Mouse (Mus musculus): ENCODE measurements around the gene C3ar1.

DNA sequence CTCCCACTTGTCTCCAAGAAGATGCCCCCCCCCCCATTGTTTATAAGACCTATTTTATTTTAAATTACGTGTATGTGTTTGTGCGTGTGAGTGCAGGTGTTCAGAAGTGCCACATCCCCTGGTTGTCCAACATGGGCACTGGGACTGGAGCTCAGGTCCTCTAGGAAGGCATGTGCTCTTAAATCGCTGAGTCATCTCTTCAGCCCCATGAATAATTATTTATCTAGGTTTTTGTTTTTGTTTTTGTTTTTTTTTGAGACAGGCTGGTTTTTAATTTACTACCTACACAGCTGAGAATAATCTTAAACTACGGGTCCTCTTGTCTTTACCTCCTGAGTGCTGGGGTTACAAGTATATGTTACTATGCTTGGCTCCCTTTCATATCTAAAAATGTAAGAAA lies 42.3 kb downstream of the C3ar1 start:
- TF ChIP-seq CTCF (conservative IDR thresholded peaks at IDR 0.05 in 1 of 2, IDR thresholded peaks at IDR 0.05 in 1 of 2; ENCODE audit: low read depth in 2 of 2, low read length in 2 of 2), result no peak
- TF ChIP-seq TCF12 (IDR thresholded peaks at IDR 0.05; ENCODE audit: low read depth, low read length), result no peak
- no peak for TF ChIP-seq SMC3 (IDR thresholded peaks at IDR 0.05; ENCODE audit: low read depth, low read length)
- TF ChIP-seq MAFK (IDR thresholded peaks at IDR 0.05; ENCODE audit: insufficient replicate concordance, low read length), result peak; percentile 91
- TF ChIP-seq EP300 (IDR thresholded peaks at IDR 0.05; ENCODE audit: low read length), result no peak
- TF ChIP-seq RCOR1 (conservative IDR thresholded peaks at IDR 0.05; ENCODE audit: low read depth, low read length), result no peak
- TF ChIP-seq TBP (conservative IDR thresholded peaks at IDR 0.05; ENCODE audit: low read depth, low read length), result no peak
- no peak for TF ChIP-seq CHD2 (IDR thresholded peaks at IDR 0.05; ENCODE audit: low read length)
- TF ChIP-seq MYC (IDR thresholded peaks at IDR 0.05; ENCODE audit: low read depth, low read length), result no peak
- TF ChIP-seq IRF4 (IDR thresholded peaks at IDR 0.05; ENCODE audit: low read depth, low read length), result no peak

Measured in CH12.LX (cell line).